Mouse (Mus musculus): ENCODE measurements around the gene Atg5.

DNA sequence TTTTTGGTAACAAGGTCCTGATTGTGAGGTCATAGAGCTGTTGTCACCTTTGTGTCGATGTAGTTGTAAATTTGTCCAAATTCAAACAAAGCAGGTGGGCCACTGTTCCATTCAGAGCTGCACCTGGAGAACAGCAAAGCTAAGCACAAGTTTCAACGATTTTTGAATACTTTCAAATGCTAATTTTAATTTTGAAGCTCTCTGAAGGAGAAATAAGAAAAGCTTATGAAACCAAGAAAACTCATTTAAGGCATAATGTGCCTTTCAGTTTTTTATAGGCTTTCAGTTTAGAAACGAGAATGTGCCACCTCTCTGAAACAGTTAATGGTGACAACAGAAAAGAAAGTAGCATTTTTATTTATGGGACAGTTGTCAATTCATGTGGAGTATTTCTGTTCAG, 36.7 kb downstream of the Atg5 start:
- TF ChIP-seq FLI1 (IDR thresholded peaks at IDR 0.05; ENCODE audit: low read length) (no peak), GATA1 (IDR thresholded peaks at IDR 0.05; ENCODE audit: borderline replicate concordance, low read length) (no peak)

Measured in megakaryocyte, embryonic 14.5 days (primary cell).